Mouse (Mus musculus): Measurements from ENCODE around the gene Itga4. TPM values are rescaled to one million over a fixed set of nuclear protein-coding genes. Genes with fewer than 3 reads are reported as not detected.

Itga4 gene
- polyA plus RNA-seq, 1 experiment = 89.7 TPM

DNA sequence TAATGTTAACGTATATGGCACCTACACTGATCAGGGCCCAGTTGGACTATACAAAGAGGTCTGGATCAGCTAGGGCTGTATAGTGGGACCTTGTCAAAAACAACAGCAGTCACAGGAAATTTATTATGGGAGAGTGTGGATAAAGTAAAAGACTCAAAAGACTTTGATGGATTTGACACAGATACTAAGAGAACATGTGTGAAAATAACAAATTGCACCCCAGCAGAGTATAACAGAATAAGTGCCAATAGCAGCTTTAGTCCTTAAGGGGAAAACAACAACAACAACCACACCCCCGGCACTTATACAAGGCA is 116.9 kb downstream of the Itga4 start:
- WGBS = 87% methylated on average over 2 of the region's 2 CpGs
- no peak overlapping the region for H3K4me3 ChIP-seq (ENCODE audit: insufficient read depth, low read depth, low read length)
- TF ChIP-seq POLR2A (IDR thresholded peaks at IDR 0.05; ENCODE audit: insufficient read depth, low read depth, low read length) (no peak), CTCF (IDR thresholded peaks at IDR 0.05; ENCODE audit: insufficient read depth, low read depth, low read length) (no peak)
- no peaks in the 10 kb centered on the region for H3K4me1 ChIP-seq (ENCODE audit: control insufficient read depth, insufficient read depth, low read length)
- no peak overlapping the region for H3K27ac ChIP-seq (ENCODE audit: insufficient read depth, low read depth, low read length)

DNA sequence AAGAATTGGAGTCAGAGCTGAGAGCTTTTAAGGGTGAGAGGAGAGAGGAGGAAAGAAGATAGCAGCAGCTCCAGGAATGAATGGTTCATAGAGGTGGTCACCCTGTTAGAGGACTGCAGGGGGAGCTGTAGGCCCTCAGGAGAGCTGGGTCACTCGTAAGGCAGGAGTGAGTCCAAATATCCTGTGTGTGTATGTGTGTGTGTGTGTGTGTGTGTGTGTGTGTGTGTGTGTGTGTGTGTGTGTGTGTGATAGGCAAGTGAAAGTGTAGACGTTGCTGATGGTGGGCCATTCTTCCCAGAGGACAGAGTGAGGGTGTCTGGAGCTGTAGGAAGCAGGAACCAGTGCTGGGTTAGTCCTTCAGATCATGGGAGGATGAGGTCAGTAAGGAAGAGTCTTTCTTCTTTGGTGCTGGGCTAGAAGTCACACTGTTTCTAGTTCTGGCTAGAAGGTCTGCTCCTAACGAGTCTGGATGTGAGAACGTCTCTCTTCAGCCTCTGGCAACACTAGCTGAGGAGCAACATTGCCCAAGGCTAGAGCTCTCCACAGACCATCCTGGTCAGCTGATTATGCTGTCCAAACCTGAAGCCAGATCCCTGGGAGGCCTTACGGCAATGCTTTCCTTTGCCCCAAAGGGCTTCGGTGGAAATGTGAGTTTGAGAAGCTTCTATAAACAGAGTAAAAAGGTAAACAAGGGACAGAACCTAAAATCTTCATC is 117.4 kb downstream of the Itga4 start:
- Histone ChIP-seq H3K27ac (ENCODE audit: insufficient read depth, low read depth, low read length) (no peak overlapping the region), H3K4me3 (ENCODE audit: insufficient read depth, low read depth, low read length) (no peak overlapping the region), H3K4me1 (ENCODE audit: control insufficient read depth, insufficient read depth, low read length) (no peaks in the 10 kb centered on the region)
- TF ChIP-seq POLR2A (IDR thresholded peaks at IDR 0.05; ENCODE audit: insufficient read depth, low read depth, low read length) = no peak
- no peak for TF ChIP-seq CTCF (IDR thresholded peaks at IDR 0.05; ENCODE audit: insufficient read depth, low read depth, low read length)
- 69% methylated on average over 6 of the region's 6 CpGs for WGBS

DNA sequence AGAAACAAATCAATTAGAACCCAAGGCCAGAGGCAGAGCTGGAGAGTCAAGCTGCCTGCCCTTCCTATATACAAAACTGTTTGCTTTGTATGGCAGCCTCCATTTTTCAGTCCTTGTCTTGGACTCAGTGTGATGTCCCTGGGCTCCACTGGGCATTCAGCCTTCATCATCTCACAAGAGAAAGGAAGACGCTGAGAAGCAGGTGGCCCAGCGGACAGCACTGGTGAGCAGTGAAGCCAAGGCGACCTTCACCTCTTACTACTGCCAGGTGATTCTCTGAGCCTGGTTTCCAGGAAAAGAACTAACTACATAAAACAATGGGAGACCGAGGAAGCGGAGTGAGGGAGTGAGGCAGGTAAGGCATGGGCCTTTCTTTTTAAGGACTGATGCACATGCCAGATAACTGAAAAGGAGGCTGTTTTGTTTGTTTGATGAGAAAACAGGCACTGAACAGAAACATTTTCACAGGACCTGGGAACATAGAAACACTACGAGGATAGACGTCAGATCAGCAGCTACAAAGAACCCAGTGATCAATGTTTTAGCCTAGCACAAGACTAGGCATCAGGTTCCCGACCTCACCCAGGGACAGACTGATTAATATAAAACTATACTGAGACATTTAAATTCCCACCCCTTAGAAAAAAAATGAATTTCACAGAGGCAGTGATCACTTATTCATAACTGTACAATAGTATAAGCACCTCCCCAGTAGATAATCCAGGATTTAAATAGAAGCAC is 123.3 kb downstream of the Itga4 start:
- 84% methylated on average over 8 of the region's 8 CpGs for WGBS
- TF ChIP-seq CTCF (IDR thresholded peaks at IDR 0.05; ENCODE audit: insufficient read depth, low read depth, low read length) (no peak), POLR2A (IDR thresholded peaks at IDR 0.05; ENCODE audit: insufficient read depth, low read depth, low read length) (no peak)
- Histone ChIP-seq H3K27ac (ENCODE audit: insufficient read depth, low read depth, low read length) (no peak overlapping the region), H3K4me3 (ENCODE audit: insufficient read depth, low read depth, low read length) (no peak overlapping the region), H3K4me1 (ENCODE audit: control insufficient read depth, insufficient read depth, low read length) (no peaks in the 10 kb centered on the region)

DNA sequence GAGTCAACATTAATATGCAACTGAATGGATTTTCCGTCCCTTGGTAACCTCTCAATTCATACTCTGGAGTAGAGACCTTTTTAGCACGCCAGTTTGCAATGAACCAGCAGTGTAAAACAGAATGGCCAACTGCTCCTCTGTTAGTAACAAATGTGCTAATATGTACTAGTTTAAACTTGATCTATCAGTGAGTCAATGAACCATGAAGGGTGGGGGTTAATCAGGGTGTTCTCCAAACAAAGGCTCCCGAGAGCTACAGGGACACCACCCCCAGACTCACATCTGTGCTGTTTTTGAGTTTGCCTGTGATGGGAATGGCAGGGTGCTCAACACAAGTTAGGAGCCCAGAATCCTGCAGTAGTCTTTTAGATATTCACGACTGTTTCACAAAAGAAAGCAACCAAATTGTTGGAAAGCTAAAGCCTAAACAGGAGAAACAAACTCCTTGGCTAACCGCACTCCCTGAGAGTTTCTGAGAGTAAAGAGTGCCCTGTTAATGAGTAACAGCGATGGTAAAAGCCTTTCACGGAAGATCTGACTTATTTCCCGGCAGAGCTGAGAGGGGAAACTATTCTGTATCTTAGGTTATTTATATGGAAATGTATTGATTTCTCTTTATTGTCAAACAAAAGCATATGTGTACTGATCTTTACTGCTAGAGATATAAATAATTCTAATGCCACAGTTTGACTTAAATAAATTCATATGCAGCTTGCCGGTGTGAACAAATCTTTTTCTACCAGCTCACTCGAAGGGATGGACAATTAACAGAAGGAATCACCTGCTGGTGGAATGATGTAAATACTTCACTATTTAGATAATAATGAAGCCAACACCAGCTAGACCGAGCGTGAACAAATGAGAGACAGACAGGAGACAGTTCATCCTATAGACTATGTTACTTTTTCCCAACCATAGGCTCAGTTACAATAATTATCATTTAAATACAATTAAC is 124.1 kb downstream of the Itga4 start:
- WGBS = 44% methylated on average over 12 of the region's 12 CpGs
- no peaks in the 10 kb centered on the region for H3K4me1 ChIP-seq (ENCODE audit: control insufficient read depth, insufficient read depth, low read length)
- TF ChIP-seq CTCF (IDR thresholded peaks at IDR 0.05; ENCODE audit: insufficient read depth, low read depth, low read length) = no peak
- no peak for TF ChIP-seq POLR2A (IDR thresholded peaks at IDR 0.05; ENCODE audit: insufficient read depth, low read depth, low read length)
- no peak overlapping the region for H3K4me3 ChIP-seq (ENCODE audit: insufficient read depth, low read depth, low read length)
- no peak overlapping the region for H3K27ac ChIP-seq (ENCODE audit: insufficient read depth, low read depth, low read length)

Other genes with a start within 250 kb of the Itga4 start
- not detected in 2 replicates for gene Neurod1, start 201.3 kb downstream of the Itga4 start, polyA plus RNA-seq (2012; ENCODE audit: insufficient read depth, insufficient read length, low replicate concordance, missing spikeins)
- gene Cerkl, start 201.4 kb downstream of the Itga4 start, polyA plus RNA-seq (2012; ENCODE audit: insufficient read depth, insufficient read length, low replicate concordance, missing spikeins) = not detected in 2 replicates